Comparison of ENCODE assay signal across 19 mouse cellular contexts in the genomic region with DNA sequence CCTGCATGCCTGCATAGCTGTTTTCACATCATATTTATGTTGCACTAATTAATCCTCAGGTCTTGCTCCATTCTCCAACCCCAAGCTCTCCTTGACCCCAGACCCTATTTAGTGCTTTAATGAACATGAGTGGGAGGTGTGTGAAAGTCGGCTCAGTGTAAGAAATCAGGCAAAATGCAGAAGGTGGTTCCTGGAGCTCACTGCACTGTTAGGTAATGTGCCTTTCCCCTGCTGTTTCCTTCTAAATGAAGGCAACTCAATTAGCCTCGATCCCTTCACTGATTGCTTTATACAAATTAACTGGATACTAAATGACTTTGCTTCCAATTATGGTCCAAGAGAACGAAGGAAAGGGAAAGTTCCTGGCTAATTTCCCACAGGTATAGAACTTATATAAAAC.
"Had no signal": no experiment of that assay in that cellular context is flagged by ENCODE, and none has a peak within 500 bp of the region (broad histone marks: within the 10 kb centered on the region; RNA-seq: fewer than 3 reads in every experiment).

No protein-coding gene starts in this region.

- H3K9me3 ChIP-seq: liver, embryonic 15.5 days; lung, embryonic 15.5 days; midbrain, embryonic 12.5 days; neural tube, embryonic 13.5 days; stomach, embryonic 15.5 days had no signal

- ATAC-seq: liver, postnatal 0 days; lung, postnatal 0 days; midbrain, embryonic 16.5 days had no signal

- DNase-seq: liver, postnatal 0 days; lung, adult 2 months; lung, postnatal 14 days; lung, postnatal 36 days; midbrain, embryonic 14.5 days; right cerebral cortex, postnatal 14 days; thymus, adult 2 months; thymus, postnatal 25 days; thymus, postnatal 4 days had no signal

- H3K36me3 ChIP-seq: liver, embryonic 15.5 days; lung, embryonic 15.5 days; midbrain, embryonic 12.5 days; neural tube, embryonic 13.5 days; stomach, embryonic 15.5 days had no signal

- H3K4me3 ChIP-seq: liver, embryonic 15.5 days; lung, embryonic 15.5 days; megakaryocyte, embryonic 14.5 days; midbrain, embryonic 12.5 days; neural tube, embryonic 13.5 days; stomach, embryonic 15.5 days had no signal

- H3K27me3 ChIP-seq: liver, embryonic 15.5 days; lung, embryonic 15.5 days; megakaryocyte, embryonic 14.5 days; midbrain, embryonic 12.5 days; neural tube, embryonic 13.5 days; stomach, embryonic 15.5 days had no signal

- H3K9ac ChIP-seq: liver, embryonic 15.5 days; liver, postnatal 0 days; lung, embryonic 15.5 days; midbrain, embryonic 12.5 days; neural tube, embryonic 13.5 days; stomach, embryonic 15.5 days had no signal

- H3K4me1 ChIP-seq: liver, embryonic 15.5 days; lung, embryonic 15.5 days; megakaryocyte, embryonic 14.5 days; midbrain, embryonic 12.5 days; stomach, embryonic 15.5 days had no signal

- H3K27ac ChIP-seq: liver, embryonic 15.5 days; lung, embryonic 15.5 days; macrophage; midbrain, embryonic 12.5 days; neural tube, embryonic 13.5 days; stomach, embryonic 15.5 days; stomach, postnatal 0 days had no signal

- H3K4me2 ChIP-seq: liver, embryonic 15.5 days; lung, embryonic 15.5 days; midbrain, embryonic 12.5 days; neural tube, embryonic 13.5 days; stomach, embryonic 15.5 days had no signal
